ENCODE assay signal across 25 mouse cellular contexts in the genomic region with DNA sequence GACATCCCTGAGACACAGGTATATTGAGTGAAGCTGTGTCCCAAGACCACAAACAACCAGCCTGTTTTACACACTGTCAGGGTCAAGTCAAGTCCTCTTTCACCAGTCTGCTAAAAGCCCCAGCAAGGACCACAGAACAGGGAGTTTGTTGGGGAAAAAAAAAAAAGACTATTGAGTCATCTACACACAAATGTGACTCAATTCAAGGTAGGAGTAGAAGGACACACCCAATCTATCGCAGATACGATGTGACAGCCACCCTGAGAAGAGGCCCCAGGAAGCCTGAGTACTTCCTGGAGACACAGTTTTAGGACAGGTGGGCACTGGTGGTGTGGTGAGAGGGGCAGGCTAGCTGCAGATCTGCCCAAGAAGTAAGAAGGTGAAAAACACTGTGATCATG. TPM values are rescaled to one million over a fixed set of nuclear protein-coding genes. Genes with fewer than 3 reads are reported as not detected.
A peak's percentile ranks its signal among the peaks of the same experiment; 100 is the strongest.
DNase-seq lines count a peak whose midpoint lies in the region; ATAC-seq and TF ChIP-seq lines count a peak whose summit lies in the region.
"Had no signal": no experiment of that assay in that cellular context is flagged by ENCODE, and none has a peak within 500 bp of the region (broad histone marks: within the 10 kb centered on the region; RNA-seq: fewer than 3 reads in every experiment).

No protein-coding gene starts in this region.

- intact Hi-C loops in gastrocnemius, postnatal 36 days (cut with DNase I): no loop called here

- H3K4me1 ChIP-seq in brown adipose tissue, adult 24 weeks (ENCODE audit: control insufficient read depth, insufficient read depth, insufficient read length, low read length): peaks cover 11% of the 10 kb centered on the region
- peaks cover 3% of the 10 kb centered on the region; the same call in 1 of the 2 replicates for H3K4me1 ChIP-seq in intestine, postnatal 0 days (replicated peaks; ENCODE audit: control insufficient read depth, insufficient read depth, low read length)
- H3K4me1 ChIP-seq: forebrain, embryonic 13.5 days; kidney, embryonic 15.5 days; limb, embryonic 15.5 days; midbrain, embryonic 12.5 days had no signal

- no peak overlapping the region for H3K4me2 ChIP-seq in intestine, postnatal 0 days (replicated peaks; ENCODE audit: low read depth)
- H3K4me2 ChIP-seq: forebrain, embryonic 13.5 days; heart, embryonic 11.5 days; hindbrain, embryonic 14.5 days; kidney, embryonic 15.5 days; limb, embryonic 15.5 days; liver, embryonic 13.5 days; midbrain, embryonic 12.5 days had no signal

- TF ChIP-seq CTCF in intestine, postnatal 0 days (IDR thresholded peaks at IDR 0.05; ENCODE audit: low read depth): no peak

- ATAC-seq in intestine, postnatal 0 days: no peak
- ATAC-seq: forebrain, embryonic 13.5 days; lung, postnatal 0 days had no signal

- peaks cover 56% of the 10 kb centered on the region for H3K36me3 ChIP-seq in intestine, postnatal 0 days (ENCODE audit: control insufficient read depth, insufficient read depth)
- H3K36me3 ChIP-seq: midbrain, embryonic 12.5 days had no signal

- H3K27ac ChIP-seq in brown adipose tissue, adult 24 weeks (replicated peaks; ENCODE audit: low read depth, low read length): peak overlapping the region; percentile 87
- peak overlapping the region; percentile 51 for H3K27ac ChIP-seq in intestine, postnatal 0 days (ENCODE audit: low read depth, low read length)
- H3K27ac ChIP-seq: forebrain, embryonic 13.5 days; hindbrain, embryonic 14.5 days; kidney, embryonic 15.5 days; layer of hippocampus, adult 2 months; limb, embryonic 10.5 days; liver, embryonic 13.5 days; midbrain, embryonic 12.5 days had no signal

- WGBS in intestine, postnatal 0 days: 29% methylated on average over 2 of the region's 2 CpGs

- DNase-seq in 3T3-L1 (ENCODE audit: low read depth, low spot score) (peak; percentile 19), 416B (ENCODE audit: low read depth) (peak; percentile 36)
- DNase-seq in gastrocnemius, postnatal 36 days: no peak
- no peak for DNase-seq in neural tube, embryonic 10.5 days (ENCODE audit: extremely low spot score, low spot score)
- DNase-seq in urinary bladder, postnatal 25 days (ENCODE audit: low spot score): no peak
- DNase-seq: cerebellum, adult 2 months; cerebellum, postnatal 14 days; kidney, adult 11 months; kidney, postnatal 25 days; liver, embryonic 13.5 days; lung, adult 18-20 months; lung, postnatal 4 days; thymus, postnatal 14 days had no signal

- H3K27me3 ChIP-seq in intestine, postnatal 0 days (replicated peaks; ENCODE audit: control insufficient read depth, insufficient read depth, low read length): no peaks in the 10 kb centered on the region
- H3K27me3 ChIP-seq: forebrain, embryonic 13.5 days; kidney, embryonic 15.5 days; limb, embryonic 15.5 days; liver, embryonic 13.5 days; megakaryocyte, embryonic 14.5 days; midbrain, embryonic 12.5 days had no signal

- no peaks in the 10 kb centered on the region for H3K9me3 ChIP-seq in intestine, postnatal 0 days (ENCODE audit: control insufficient read depth)
- H3K9me3 ChIP-seq: forebrain, embryonic 13.5 days; kidney, embryonic 15.5 days; limb, embryonic 10.5 days; limb, embryonic 15.5 days; midbrain, embryonic 12.5 days had no signal

- no peak overlapping the region for H3K9ac ChIP-seq in intestine, postnatal 0 days (ENCODE audit: low read depth, low read length)
- H3K9ac ChIP-seq: forebrain, embryonic 13.5 days; hindbrain, embryonic 14.5 days; kidney, embryonic 15.5 days; limb, embryonic 15.5 days; liver, embryonic 13.5 days; midbrain, embryonic 12.5 days had no signal

- H3K4me3 ChIP-seq in brown adipose tissue, adult 24 weeks (ENCODE audit: insufficient read depth, low read depth, low read length): no peak overlapping the region
- H3K4me3 ChIP-seq in intestine, postnatal 0 days (ENCODE audit: low read depth, low read length): no peak overlapping the region
- H3K4me3 ChIP-seq: forebrain, embryonic 13.5 days; kidney, embryonic 15.5 days; layer of hippocampus, adult 2 months; limb, embryonic 10.5 days; limb, embryonic 15.5 days; liver, embryonic 13.5 days; megakaryocyte, embryonic 14.5 days; midbrain, embryonic 12.5 days had no signal

RNA-seq across cellular contexts. Expression of a gene that starts 21.6 kb away (rescaled TPM):
- 1,641 and 1,655 TPM in 2 replicates for polyA plus RNA-seq in brown adipose tissue, adult 24 weeks (2012; ENCODE audit: insufficient read depth, insufficient read length, missing spikeins)
- polyA plus RNA-seq in intestine, postnatal 0 days (2015; fragmentation: Nextera tagmentation; extraction: Ambion mirVana): 581 and 642 TPM in 2 replicates
- total RNA-seq in gastrocnemius, postnatal 36 days (2021): 100 to 1,000 TPM; 176 to 189 TPM

RNA-seq across cellular contexts. Expression of a gene that starts 52.7 kb away (rescaled TPM):
- 28.2 and 36.0 TPM in 2 replicates for polyA plus RNA-seq in brown adipose tissue, adult 24 weeks (2012; ENCODE audit: insufficient read depth, insufficient read length, missing spikeins)
- 17.1 and 24.2 TPM in 2 replicates for polyA plus RNA-seq in intestine, postnatal 0 days (2015; fragmentation: Nextera tagmentation; extraction: Ambion mirVana)
- total RNA-seq in gastrocnemius, postnatal 36 days (2021): 10 to 100 TPM; 11.1 to 11.6 TPM

Comparison
In these comparisons a context has a peak if more than half of its experiments do, and no peak if none do; other contexts are left out.
1. DNase-seq: peak in 3T3-L1 (single experiment) and 416B (single experiment); none in gastrocnemius, postnatal 36 days (0 of 2), neural tube, embryonic 10.5 days (single experiment) and urinary bladder, postnatal 25 days (single experiment).